Mouse (Mus musculus): ENCODE results near the gene Tbxas1.

The Tbxas1 gene

GRCm38 (mm10) chr6:38921095-38921809 is 46.0 kb downstream of the Tbxas1 start:
- no peak for DNase-seq (ENCODE audit: low read depth in 2 of 2, low spot score in 2 of 2)

GRCm38 (mm10) chr6:38921810-38922116 is 46.6 kb downstream of the Tbxas1 start:
- DNase-seq (ENCODE audit: low read depth in 2 of 2, low spot score in 2 of 2): no peak

GRCm38 (mm10) chr6:38922517-38922916 is 47.3 kb downstream of the Tbxas1 start:
- DNase-seq (ENCODE audit: low read depth in 2 of 2, low spot score in 2 of 2): no peak

GRCm38 (mm10) chr6:38923450-38923849 is 48.2 kb downstream of the Tbxas1 start:
- DNase-seq (ENCODE audit: low read depth in 2 of 2, low spot score in 2 of 2): no peak

- DNase-seq (ENCODE audit: low read depth in 2 of 2, low spot score in 2 of 2): no peak
Observed at GRCm38 (mm10) chr6:38923870-38924817, 48.9 kb downstream of the Tbxas1 start.

- DNase-seq (ENCODE audit: low read depth in 2 of 2, low spot score in 2 of 2): no peak
Observed at GRCm38 (mm10) chr6:38925719-38926118, 50.5 kb downstream of the Tbxas1 start.

GRCm38 (mm10) chr6:38926135-38926962 is 51.1 kb downstream of the Tbxas1 start:
- no peak for DNase-seq (ENCODE audit: low read depth in 2 of 2, low spot score in 2 of 2)

- DNase-seq (ENCODE audit: low read depth in 2 of 2, low spot score in 2 of 2): no peak
Observed at GRCm38 (mm10) chr6:38926963-38927361, 51.8 kb downstream of the Tbxas1 start.

- no peak for DNase-seq (ENCODE audit: low read depth in 2 of 2, low spot score in 2 of 2)
Observed at GRCm38 (mm10) chr6:38928489-38928888, 53.3 kb downstream of the Tbxas1 start.

- DNase-seq (ENCODE audit: low read depth in 2 of 2, low spot score in 2 of 2): no peak
Observed at GRCm38 (mm10) chr6:38936009-38936408, 60.8 kb downstream of the Tbxas1 start.

GRCm38 (mm10) chr6:38938421-38938820 is 63.2 kb downstream of the Tbxas1 start:
- DNase-seq (ENCODE audit: low read depth in 2 of 2, low spot score in 2 of 2): no peak

- DNase-seq (ENCODE audit: low read depth in 2 of 2, low spot score in 2 of 2): no peak
Observed at GRCm38 (mm10) chr6:38939096-38939495, 63.9 kb downstream of the Tbxas1 start.

GRCm38 (mm10) chr6:38941016-38941415 is 65.8 kb downstream of the Tbxas1 start:
- DNase-seq (ENCODE audit: low read depth in 2 of 2, low spot score in 2 of 2): no peak

- DNase-seq (ENCODE audit: low read depth in 2 of 2, low spot score in 2 of 2): no peak
Observed at GRCm38 (mm10) chr6:38942771-38943170, 67.6 kb downstream of the Tbxas1 start.

GRCm38 (mm10) chr6:38944392-38944791 is 69.2 kb downstream of the Tbxas1 start:
- no peak for DNase-seq (ENCODE audit: low read depth in 2 of 2, low spot score in 2 of 2)

- no peak for DNase-seq (ENCODE audit: low read depth in 2 of 2, low spot score in 2 of 2)
Observed at GRCm38 (mm10) chr6:38944826-38945225, 69.6 kb downstream of the Tbxas1 start.

GRCm38 (mm10) chr6:38945681-38946080 is 70.5 kb downstream of the Tbxas1 start:
- no peak for DNase-seq (ENCODE audit: low read depth in 2 of 2, low spot score in 2 of 2)

- DNase-seq (ENCODE audit: low read depth in 2 of 2, low spot score in 2 of 2): no peak
Observed at GRCm38 (mm10) chr6:38947282-38947681, 72.1 kb downstream of the Tbxas1 start.

- DNase-seq (ENCODE audit: low read depth in 2 of 2, low spot score in 2 of 2): no peak
Observed at GRCm38 (mm10) chr6:38949683-38950161, 74.5 kb downstream of the Tbxas1 start.

GRCm38 (mm10) chr6:38950341-38950740 is 75.1 kb downstream of the Tbxas1 start:
- DNase-seq (ENCODE audit: low read depth in 2 of 2, low spot score in 2 of 2): no peak

- DNase-seq (ENCODE audit: low read depth in 2 of 2, low spot score in 2 of 2): no peak
Observed at GRCm38 (mm10) chr6:38950838-38951237, 75.6 kb downstream of the Tbxas1 start.
